Mouse (Mus musculus): ENCODE data around the gene Litaf.
A peak's percentile ranks its signal among the peaks of the same experiment; 100 is the strongest.
"Not testable (repeated sequence)": the region's sequence is repeated elsewhere in the genome, so short reads cannot be mapped to it uniquely, and the experiment has no call there.

Litaf gene

GRCm38 (mm10) chr16:10991737-10992089 lies 74.2 kb downstream of the Litaf start:
- peak; percentile 14 for DNase-seq (ENCODE audit: low spot score)

- no peak for DNase-seq (ENCODE audit: low spot score)
Measured at GRCm38 (mm10) chr16:10990763-10991162, 75.2 kb downstream of the Litaf start.

- DNase-seq (ENCODE audit: low spot score): peak; percentile 24
Measured at GRCm38 (mm10) chr16:10989896-10990295, 76.1 kb downstream of the Litaf start.

- no peak for DNase-seq (ENCODE audit: low spot score)
Measured at GRCm38 (mm10) chr16:10989361-10989760, 76.6 kb downstream of the Litaf start.

- no peak for DNase-seq (ENCODE audit: low spot score)
Measured at GRCm38 (mm10) chr16:10988261-10988660, 77.7 kb downstream of the Litaf start.

- no peak for DNase-seq (ENCODE audit: low spot score)
Measured at GRCm38 (mm10) chr16:10984534-10984933, 81.4 kb downstream of the Litaf start.

GRCm38 (mm10) chr16:10981493-10982070 lies 84.4 kb downstream of the Litaf start:
- no peak for DNase-seq (ENCODE audit: low spot score)

GRCm38 (mm10) chr16:10979064-10979803 lies 86.7 kb downstream of the Litaf start:
- DNase-seq (ENCODE audit: low spot score): no peak

GRCm38 (mm10) chr16:10977877-10978276 lies 88.1 kb downstream of the Litaf start:
- DNase-seq (ENCODE audit: low spot score): no peak

- DNase-seq (ENCODE audit: low spot score): no peak
Measured at GRCm38 (mm10) chr16:10976202-10976631, 89.7 kb downstream of the Litaf start.

- peak; percentile 37 for DNase-seq (ENCODE audit: low spot score)
Measured at GRCm38 (mm10) chr16:10974939-10975338, 91.0 kb downstream of the Litaf start.

- DNase-seq (ENCODE audit: low spot score): no peak
Measured at GRCm38 (mm10) chr16:10974037-10974446, 91.9 kb downstream of the Litaf start.

- DNase-seq (ENCODE audit: low spot score): no peak
Measured at GRCm38 (mm10) chr16:10972259-10972658, 93.7 kb downstream of the Litaf start.

GRCm38 (mm10) chr16:10969944-10970343 lies 96.0 kb downstream of the Litaf start:
- not testable (repeated sequence) for DNase-seq (ENCODE audit: low spot score)

- no peak for DNase-seq (ENCODE audit: low spot score)
Measured at GRCm38 (mm10) chr16:10969342-10969741, 96.6 kb downstream of the Litaf start.

GRCm38 (mm10) chr16:10968299-10968698 lies 97.7 kb downstream of the Litaf start:
- DNase-seq (ENCODE audit: low spot score): no peak

- DNase-seq (ENCODE audit: low spot score): no peak
Measured at GRCm38 (mm10) chr16:10967756-10968155, 98.2 kb downstream of the Litaf start.

- DNase-seq (ENCODE audit: low spot score): no peak
Measured at GRCm38 (mm10) chr16:10967013-10967412, 98.9 kb downstream of the Litaf start.

GRCm38 (mm10) chr16:10965034-10965433 lies 100.9 kb downstream of the Litaf start:
- DNase-seq (ENCODE audit: low spot score): no peak

- no peak for DNase-seq (ENCODE audit: low spot score)
Measured at GRCm38 (mm10) chr16:10960916-10961315, 105.0 kb downstream of the Litaf start.

GRCm38 (mm10) chr16:10958763-10959440 lies 107.1 kb downstream of the Litaf start:
- no peak for DNase-seq (ENCODE audit: low spot score)

- not testable (repeated sequence) for DNase-seq (ENCODE audit: low spot score)
Measured at GRCm38 (mm10) chr16:10958307-10958706, 107.7 kb downstream of the Litaf start.

GRCm38 (mm10) chr16:10957794-10958193 lies 108.2 kb downstream of the Litaf start:
- DNase-seq (ENCODE audit: low spot score): no peak
